Mouse (Mus musculus) cerebellum, adult 9-11 months (tissue): ENCODE results near the gene Ntn1.

Experiments
- DNase-seq: peaks from one replicate; pipeline ENCODE4 v3.0.0; 2022

The Ntn1 gene

DNA sequence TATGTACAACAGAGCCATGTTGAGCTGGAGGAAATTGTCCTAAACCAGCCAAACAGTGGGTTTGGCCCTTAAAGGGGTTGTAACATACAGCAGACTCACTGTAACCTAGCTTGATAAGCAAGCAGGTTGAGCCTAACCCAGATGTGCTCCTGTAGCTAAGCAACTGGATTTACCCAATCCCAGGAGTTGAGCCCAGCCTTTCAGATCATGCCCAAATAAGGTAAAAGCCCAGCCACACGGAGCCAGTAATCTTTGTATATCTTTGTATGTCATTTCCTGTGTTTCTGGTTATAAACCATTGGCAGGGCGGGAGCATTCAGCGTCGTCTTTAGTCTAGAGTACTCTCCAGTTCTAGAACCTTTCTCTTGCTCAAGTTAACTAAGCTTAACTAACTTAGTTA lies 224.1 kb downstream of the Ntn1 start:
- no peak for DNase-seq

GRCm38 (mm10) chr11:68172648-68173045 lies 228.0 kb downstream of the Ntn1 start:
- DNase-seq: no peak

DNA sequence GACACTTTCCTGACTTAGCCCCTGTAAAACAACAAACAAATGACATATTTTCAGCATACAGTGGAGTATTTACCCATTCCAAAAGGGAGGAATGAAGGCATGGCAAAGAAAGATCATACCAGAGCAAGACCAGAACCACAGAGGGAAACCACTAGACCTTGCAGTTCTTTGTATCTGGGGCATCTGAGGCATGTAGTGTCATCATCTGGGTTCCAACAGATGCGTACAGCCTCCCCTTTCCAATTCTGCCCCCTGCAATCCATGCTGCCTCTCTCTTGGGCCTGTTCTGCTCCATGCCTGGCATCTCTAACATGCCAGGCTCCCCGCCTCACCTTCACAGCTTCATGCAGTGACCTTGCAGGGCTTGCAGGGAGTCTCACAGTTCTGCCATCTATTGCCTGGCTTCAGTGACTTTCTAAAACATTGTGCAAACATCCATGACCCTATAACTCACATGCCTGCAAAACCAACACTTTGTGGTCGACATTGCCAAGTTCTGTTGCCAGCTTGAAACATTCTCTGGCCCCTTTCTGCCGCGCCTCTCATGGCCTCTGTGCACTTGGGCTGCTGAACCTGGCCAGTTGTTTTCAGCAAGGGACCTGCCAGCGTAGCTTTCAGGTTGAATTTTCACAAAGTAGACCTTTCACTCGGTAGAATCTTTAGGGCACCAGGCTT lies 228.5 kb downstream of the Ntn1 start:
- DNase-seq: no peak

GRCm38 (mm10) chr11:68168427-68168826 lies 232.2 kb downstream of the Ntn1 start:
- DNase-seq: no peak

DNA sequence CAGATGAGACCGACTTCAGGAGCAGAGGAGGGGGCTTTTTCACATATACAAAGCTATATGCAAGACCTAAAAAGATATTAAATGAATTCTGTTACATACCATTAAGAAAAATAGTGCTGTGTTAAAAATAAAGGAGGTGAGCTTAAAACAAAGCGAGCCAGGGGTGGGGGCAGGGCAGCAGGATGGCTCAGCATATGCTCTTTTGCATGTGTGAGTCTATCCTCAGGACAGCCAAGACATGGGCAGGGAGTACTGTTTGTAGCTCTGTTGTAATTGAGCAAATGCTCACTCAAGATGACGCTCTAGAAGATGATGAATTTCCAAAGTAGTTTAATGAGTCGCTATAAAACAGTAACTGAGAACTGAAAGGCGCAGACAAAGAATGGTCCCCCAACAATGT lies 236.2 kb downstream of the Ntn1 start:
- no peak for DNase-seq

DNA sequence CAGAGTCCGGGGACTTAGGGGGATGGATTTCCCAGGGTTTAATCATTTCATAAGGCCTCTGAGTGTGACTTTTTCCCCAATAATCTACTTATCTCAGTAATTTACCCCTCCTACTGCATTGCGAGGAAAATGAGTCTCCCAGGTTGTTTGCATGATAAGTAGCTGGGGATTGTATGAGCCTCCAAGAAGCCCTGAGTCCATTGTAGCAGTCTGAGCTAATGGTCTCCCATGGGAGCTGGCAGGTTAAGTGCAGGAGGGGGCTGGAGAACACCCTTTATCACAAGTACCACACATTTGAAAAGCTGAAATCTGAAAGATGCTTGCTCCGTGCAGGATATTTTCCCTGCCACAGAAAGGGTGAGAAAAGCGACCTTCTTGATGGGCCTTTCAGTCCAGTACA lies 240.8 kb downstream of the Ntn1 start:
- no peak for DNase-seq
